Mouse (Mus musculus) stomach, postnatal 0 days (tissue): ENCODE results near the gene Tha1. TPM values are rescaled to one million over a fixed set of nuclear protein-coding genes. Genes with fewer than 3 reads are reported as not detected.

Experiments used
- ATAC-seq: fragments of 200-750 bp; cut with Nextera tagmentation; 2 replicates; pipeline ENCODE4 v1.8.0; 2017; ENCODE audit not compliant: low FRiP score, low TSS enrichment
- DNase-seq: peaks from one replicate; pipeline ENCODE4 v3.0.0-alpha.2; 2016; ENCODE audit warnings: low spot score
- H3K27ac ChIP-seq: fragments of 300-500 bp; sonication (generic); replicated peaks from 2 replicates; pipeline ENCODE4 v1.5.1; 2014; ENCODE audit warnings: mild to moderate bottlenecking, control low read depth
- H3K27me3 ChIP-seq: fragments of 300-500 bp; sonication (generic); 2 replicates; pipeline ENCODE4 v1.6.1; 2014; ENCODE audit warnings: low read length; ENCODE audit not compliant: control insufficient read depth, insufficient read depth
- H3K36me3 ChIP-seq: fragments of 300-500 bp; sonication (generic); 2 replicates; pipeline ENCODE4 v1.6.1; 2014; ENCODE audit warnings: low read length, mixed read lengths; ENCODE audit not compliant: control insufficient read depth, insufficient read depth
- H3K4me1 ChIP-seq: fragments of 300-500 bp; sonication (generic); replicated peaks from 2 replicates; pipeline ENCODE4 v1.6.1; 2014; ENCODE audit warnings: antibody characterized with exemption; ENCODE audit not compliant: control insufficient read depth, insufficient read depth
- H3K4me2 ChIP-seq: fragments of 300-500 bp; sonication (generic); replicated peaks from 2 replicates; pipeline ENCODE4 v1.6.1; 2014; ENCODE audit warnings: low read depth, mild to moderate bottlenecking, control low read depth, moderate library complexity
- H3K4me3 ChIP-seq: fragments of 300-500 bp; sonication (generic); 2 replicates; pipeline ENCODE4 v1.5.1; 2014; ENCODE audit warnings: low read depth, low read length, control low read depth
- H3K9ac ChIP-seq: fragments of 300-500 bp; sonication (generic); 2 replicates; pipeline ENCODE4 v1.6.1; 2014; ENCODE audit warnings: mild to moderate bottlenecking, low read length, control low read depth, mixed read lengths
- H3K9me3 ChIP-seq: fragments of 300-500 bp; sonication (generic); 2 replicates; pipeline ENCODE4 v1.6.1; 2016; ENCODE audit warnings: low read length; ENCODE audit not compliant: control insufficient read depth
- CTCF ChIP-seq: IDR thresholded peaks from 2 replicates; pipeline ENCODE4 v1.5.1; 2016; ENCODE audit warnings: antibody characterized with exemption, low read depth, mild to moderate bottlenecking, moderate library complexity
- EP300 ChIP-seq: optimal IDR thresholded peaks from 2 replicates; pipeline ENCODE3; 2016; ENCODE audit warnings: antibody characterized with exemption
- WGBS: fragments of 180-500 bp; shearing (Covaris S2); extraction: QIAGEN DNeasy Blood & Tissue Kit; methylation state at CpG from one replicate; pipeline ENCODE4 v1.1.7; 2014; 5-methylcytosine and 5-hydroxymethylcytosine counted together
- polyA plus RNA-seq: library from polyadenylated mRNA; unstranded; fragments of >200 nt; fragmentation: Nextera tagmentation; extraction: Ambion mirVana; gene quantifications from 2 replicates; pipeline ENCODE4 v1.2.1, GENCODE M21; 2015

Gene Tha1
- polyA plus RNA-seq, 1 experiment from 2014 or later, result 5.7 TPM

GRCm38 (mm10) chr11:117824060-117824969 lies 49.0 kb downstream of the Tha1 start:
- ATAC-seq, result peak; percentile 77
- peak overlapping the region; percentile 60; the same call in 1 of the 2 replicates for H3K9ac ChIP-seq
- H3K4me2 ChIP-seq, result peak overlapping the region; percentile 79
- peak overlapping the region; percentile 87 for H3K27ac ChIP-seq
- 5% methylated on average over 23 of the region's 23 CpGs for WGBS
- H3K4me1 ChIP-seq, result peaks cover 13% of the 10 kb centered on the region
- H3K36me3 ChIP-seq, result no peaks in the 10 kb centered on the region; the same call in 1 of the 2 replicates
- H3K4me3 ChIP-seq, result peak overlapping the region; percentile 52
- H3K9me3 ChIP-seq, result no peaks in the 10 kb centered on the region
- H3K27me3 ChIP-seq, result no peaks in the 10 kb centered on the region
- TF ChIP-seq CTCF (peak; percentile 94), EP300 (no peak)
- peak; percentile 87 for DNase-seq

DNA sequence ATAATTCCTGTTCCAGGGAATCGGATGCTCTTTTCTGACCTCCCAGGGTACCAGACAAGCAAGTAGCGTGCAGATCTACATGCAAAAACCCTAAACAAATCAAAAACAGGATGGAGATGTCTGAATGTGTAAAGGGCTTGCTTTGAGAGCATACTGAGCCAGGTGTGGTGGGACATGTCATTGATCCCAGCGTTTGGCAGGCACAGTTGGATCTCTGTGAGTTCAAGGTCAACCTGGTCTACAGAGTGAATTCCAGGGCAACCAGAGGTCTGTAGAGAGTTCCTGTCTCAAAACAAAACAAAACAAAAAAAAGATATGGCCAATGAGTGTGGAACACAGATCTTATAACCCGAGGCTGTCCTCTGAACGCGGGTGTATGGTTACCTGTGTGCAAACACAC lies 49.9 kb downstream of the Tha1 start:
- TF ChIP-seq EP300 (no peak), CTCF (no peak)
- peak overlapping the region; percentile 87 for H3K27ac ChIP-seq
- H3K4me3 ChIP-seq, result no peak overlapping the region
- no peaks in the 10 kb centered on the region for H3K27me3 ChIP-seq
- peaks cover 3% of the 10 kb centered on the region; the same call in 1 of the 2 replicates for H3K36me3 ChIP-seq
- no peak overlapping the region for H3K9ac ChIP-seq
- no peaks in the 10 kb centered on the region for H3K9me3 ChIP-seq
- 77% methylated on average over 6 of the region's 6 CpGs for WGBS
- peaks cover 6% of the 10 kb centered on the region for H3K4me1 ChIP-seq
- no peak overlapping the region; the same call in 1 of the 2 replicates for H3K4me2 ChIP-seq
- DNase-seq (no peak), ATAC-seq (no peak)

DNA sequence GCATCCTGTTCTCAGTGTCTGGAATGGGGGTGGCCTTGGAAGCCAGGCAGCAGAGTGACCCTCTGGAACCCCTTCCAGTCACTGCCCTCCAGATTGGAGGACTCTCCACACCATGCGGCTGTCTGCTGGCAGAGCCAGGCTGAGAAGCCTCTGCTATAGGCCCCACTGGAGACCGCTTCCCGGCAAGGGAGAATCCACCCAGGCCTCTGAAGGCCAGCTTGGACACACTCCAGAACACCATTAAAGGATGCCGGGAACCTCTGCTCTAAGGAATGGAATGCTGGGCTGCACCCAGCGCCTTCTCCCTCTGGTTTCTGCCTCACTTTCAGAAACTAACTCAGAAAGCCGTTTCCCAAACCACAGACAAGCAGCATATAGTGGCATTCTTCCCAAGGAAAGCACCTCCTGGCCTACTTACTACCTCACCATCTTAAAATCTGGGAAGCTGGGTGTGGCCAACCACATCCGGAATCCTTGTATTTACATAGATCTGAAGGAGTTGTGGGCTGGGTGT lies 50.5 kb downstream of the Tha1 start:
- WGBS, result 30% methylated on average over 7 of the region's 7 CpGs
- Histone ChIP-seq H3K9ac (peak overlapping the region; percentile 48; the same call in 1 of the 2 replicates), H3K4me2 (no peak overlapping the region)

DNA sequence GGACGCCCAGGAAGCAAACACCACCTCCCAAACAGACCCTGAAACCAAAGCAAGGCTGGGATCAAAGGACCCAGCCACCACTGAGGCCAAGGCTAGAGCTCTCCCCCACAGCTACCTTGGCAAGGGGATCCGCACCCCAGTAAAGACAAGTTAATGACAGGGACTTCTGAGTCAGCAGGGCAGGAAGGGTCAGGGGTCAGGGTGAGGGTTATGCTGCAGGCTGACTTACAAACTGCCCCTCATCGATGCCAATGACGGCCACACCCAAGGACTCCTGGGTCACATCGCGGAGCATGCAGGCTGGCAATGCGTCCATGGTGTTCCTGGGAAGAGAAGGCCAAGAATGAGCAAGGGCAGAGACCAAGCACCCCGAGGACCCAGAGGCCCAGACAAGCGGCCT lies 51.4 kb downstream of the Tha1 start:
- Histone ChIP-seq H3K4me2 (no peak overlapping the region), H3K4me1 (peaks cover 6% of the 10 kb centered on the region), H3K9me3 (no peaks in the 10 kb centered on the region), H3K27me3 (no peaks in the 10 kb centered on the region), H3K4me3 (no peak overlapping the region), H3K36me3 (peaks cover 3% of the 10 kb centered on the region; the same call in 1 of the 2 replicates), H3K9ac (0 out of 2 replicates have a peak overlapping the region, but pooled peaks have one; percentile 8), H3K27ac (peak overlapping the region; percentile 87)
- ATAC-seq, result no peak
- no peak for DNase-seq
- 87% methylated on average over 9 of the region's 9 CpGs for WGBS
- no peak for TF ChIP-seq EP300

More for the DNA sequence above, 50.5 kb downstream of the Tha1 start:
- Histone ChIP-seq H3K9me3 (no peaks in the 10 kb centered on the region), H3K4me1 (peaks cover 6% of the 10 kb centered on the region), H3K27me3 (no peaks in the 10 kb centered on the region), H3K4me3 (no peak overlapping the region), H3K27ac (peak overlapping the region; percentile 87), H3K36me3 (peaks cover 3% of the 10 kb centered on the region; the same call in 1 of the 2 replicates)
- peak; percentile 29 for TF ChIP-seq EP300
- no peak for TF ChIP-seq CTCF
- DNase-seq, result peak; percentile 50
- ATAC-seq, result no peak

DNA sequence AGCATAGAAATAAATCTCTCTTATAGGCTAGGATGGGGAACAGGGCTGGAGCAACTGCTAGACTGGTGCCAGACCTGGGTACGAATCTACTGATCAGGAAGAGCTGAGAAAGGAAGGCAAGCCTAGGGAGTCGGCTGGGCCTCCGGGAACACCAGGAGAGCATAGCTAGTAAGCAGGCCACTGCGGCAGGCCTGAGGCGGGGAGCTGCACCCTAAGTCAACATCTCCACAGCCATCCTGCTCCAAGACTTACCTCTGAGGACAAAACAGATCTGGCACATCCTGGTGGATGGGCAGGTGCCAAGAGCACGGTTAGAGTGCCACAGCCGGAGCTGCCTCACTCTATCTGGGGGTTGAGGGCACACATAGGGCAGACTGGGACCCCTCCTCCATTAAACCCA lies 53.1 kb downstream of the Tha1 start:
- no peak overlapping the region for H3K27ac ChIP-seq
- no peak for TF ChIP-seq CTCF
- no peak for TF ChIP-seq EP300

GRCm38 (mm10) chr11:117819095-117819494 lies 54.2 kb downstream of the Tha1 start:
- Histone ChIP-seq H3K4me2 (no peak overlapping the region), H3K27ac (no peak overlapping the region), H3K36me3 (peaks cover 5% of the 10 kb centered on the region; the same call in 1 of the 2 replicates), H3K4me1 (peaks cover 6% of the 10 kb centered on the region; the same call in 1 of the 2 replicates), H3K9me3 (no peaks in the 10 kb centered on the region), H3K4me3 (no peak overlapping the region), H3K9ac (no peak overlapping the region), H3K27me3 (no peaks in the 10 kb centered on the region)
- ATAC-seq (no peak), DNase-seq (no peak)
- no peak for TF ChIP-seq EP300
- 73% methylated on average over 8 of the region's 8 CpGs for WGBS

More for the DNA sequence above, 53.1 kb downstream of the Tha1 start:
- Histone ChIP-seq H3K27me3 (no peaks in the 10 kb centered on the region), H3K9me3 (no peaks in the 10 kb centered on the region), H3K4me3 (no peak overlapping the region), H3K9ac (no peak overlapping the region), H3K4me2 (no peak overlapping the region), H3K36me3 (peaks cover 3% of the 10 kb centered on the region; the same call in 1 of the 2 replicates), H3K4me1 (peaks cover 6% of the 10 kb centered on the region)
- DNase-seq (peak; percentile 61), ATAC-seq (peak; percentile 11; the same call in 1 of the 2 replicates)
- 80% methylated on average over 7 of the region's 7 CpGs for WGBS

Other genes starting within 250 kb of the Tha1 start
- 6.0 and 6.1 TPM in 2 replicates for gene Tnrc6c, start 219.2 kb downstream of the Tha1 start, polyA plus RNA-seq
- 8.9 and 10.0 TPM in 2 replicates for gene Tmc8, start 91.4 kb downstream of the Tha1 start, polyA plus RNA-seq
- 21.0 and 24.1 TPM in 2 replicates for gene Tmc6, start 91.3 kb downstream of the Tha1 start, polyA plus RNA-seq
- gene 6030468B19Rik, start 75.8 kb downstream of the Tha1 start, polyA plus RNA-seq, result 0.12 TPM in 1 of 2 replicates, not detected in the other
- gene Gm20708, start 63.8 kb downstream of the Tha1 start, polyA plus RNA-seq, result 0.18 and 0.24 TPM in 2 replicates
- 165 and 183 TPM in 2 replicates for gene Syngr2, start 63.8 kb downstream of the Tha1 start, polyA plus RNA-seq
- 5.7 and 7.7 TPM in 2 replicates for gene Afmid, start 47.6 kb downstream of the Tha1 start, polyA plus RNA-seq
- gene Tk1, start 47.4 kb downstream of the Tha1 start, polyA plus RNA-seq, result 47.1 and 58.0 TPM in 2 replicates
- 67.0 and 91.7 TPM in 2 replicates for gene Birc5, start 24.2 kb downstream of the Tha1 start, polyA plus RNA-seq
- not detected in 2 replicates for gene Tmem235, start 12.7 kb downstream of the Tha1 start, polyA plus RNA-seq
- gene Socs3, start 96.6 kb upstream of the Tha1 start, polyA plus RNA-seq, result 13.5 and 15.7 TPM in 2 replicates
- 28.7 and 29.4 TPM in 2 replicates for gene Pgs1, start 112.8 kb upstream of the Tha1 start, polyA plus RNA-seq